Mouse (Mus musculus) cortical plate, adult 2 months (tissue): Measurements from ENCODE around the gene Dalrd3. TPM values are rescaled to one million over a fixed set of nuclear protein-coding genes. Genes with fewer than 3 reads are reported as not detected.

Source experiments
- H3K27ac ChIP-seq: fragments of 200-500 bp; 2 replicates; pipeline ENCODE4 v1.5.1; 2012; ENCODE audit warnings: low read length, control low read depth, inconsistent platforms; ENCODE audit not compliant: insufficient read depth
- H3K4me1 ChIP-seq: fragments of 200-500 bp; 2 replicates; pipeline ENCODE4 v1.6.1; 2011; ENCODE audit warnings: low read length; ENCODE audit not compliant: control insufficient read depth, insufficient read depth
- H3K4me3 ChIP-seq: fragments of 200-500 bp; 2 replicates; pipeline ENCODE4 v1.5.1; 2011; ENCODE audit warnings: mild to moderate bottlenecking, low read length, control low read depth; ENCODE audit not compliant: insufficient read depth
- CTCF ChIP-seq: fragments of 200-500 bp; IDR thresholded peaks from 2 replicates; pipeline ENCODE4 v1.5.1; 2011; ENCODE audit warnings: mild to moderate bottlenecking, control low read depth, low read length; ENCODE audit not compliant: insufficient read depth; ENCODE audit errors: extremely low read depth
- POLR2A ChIP-seq: fragments of 200-500 bp; IDR thresholded peaks from 2 replicates; pipeline ENCODE4 v1.6.1; 2011; ENCODE audit warnings: mild to moderate bottlenecking, low read length, control low read depth; ENCODE audit not compliant: insufficient read depth; ENCODE audit errors: extremely low read depth
- polyA plus RNA-seq: library from polyadenylated mRNA; depleted of rRNA; stranded (reverse); fragments of >200 nt; gene quantifications from 2 replicates; pipeline ENCODE4 v1.2.3, GENCODE M21; 2012; rRNA removed

Dalrd3 gene
- polyA plus RNA-seq, 1 experiment: 224 TPM

- TF ChIP-seq CTCF: no peak
- TF ChIP-seq POLR2A: no peak
- Histone ChIP-seq H3K4me1 (no peaks in the 10 kb centered on the region; the same call in 1 of the 2 replicates), H3K4me3 (no peak overlapping the region), H3K27ac (no peak overlapping the region)
Measured at GRCm38 (mm10) chr9:108608889-108609288, 39.2 kb downstream of the Dalrd3 start.

GRCm38 (mm10) chr9:108611488-108611887 lies 41.8 kb downstream of the Dalrd3 start:
- no peak for TF ChIP-seq POLR2A
- TF ChIP-seq CTCF: no peak
- H3K4me3 ChIP-seq: no peak overlapping the region
- no peak overlapping the region for H3K27ac ChIP-seq
- H3K4me1 ChIP-seq: no peaks in the 10 kb centered on the region; the same call in 1 of the 2 replicates

- TF ChIP-seq CTCF: no peak
- no peak for TF ChIP-seq POLR2A
- no peak overlapping the region for H3K4me3 ChIP-seq
- H3K27ac ChIP-seq: no peak overlapping the region
- H3K4me1 ChIP-seq: no peaks in the 10 kb centered on the region
Measured at GRCm38 (mm10) chr9:108617301-108617700, 47.6 kb downstream of the Dalrd3 start.

Other genes with a start within 250 kb of the Dalrd3 start
- gene Gpx1, start 231.0 kb upstream of the Dalrd3 start, polyA plus RNA-seq: 258 and 294 TPM in 2 replicates
- 114 and 116 TPM in 2 replicates for gene Usp4, start 222.0 kb upstream of the Dalrd3 start, polyA plus RNA-seq
- gene 1700102P08Rik, start 177.1 kb upstream of the Dalrd3 start, polyA plus RNA-seq: 1.1 TPM in 2 replicates
- 0.33 and 0.66 TPM in 2 replicates for gene Ccdc36, start 141.4 kb upstream of the Dalrd3 start, polyA plus RNA-seq
- gene BC048562, start 133.4 kb upstream of the Dalrd3 start, polyA plus RNA-seq: not detected in 2 replicates
- gene Ccdc71, start 109.4 kb upstream of the Dalrd3 start, polyA plus RNA-seq: 19.9 and 22.3 TPM in 2 replicates
- 44.9 and 46.1 TPM in 2 replicates for gene Klhdc8b, start 108.3 kb upstream of the Dalrd3 start, polyA plus RNA-seq
- 31.6 and 34.2 TPM in 2 replicates for gene Lamb2, start 90.2 kb upstream of the Dalrd3 start, polyA plus RNA-seq
- 169 and 173 TPM in 2 replicates for gene Usp19, start 79.3 kb upstream of the Dalrd3 start, polyA plus RNA-seq
- 110 TPM in 2 replicates for gene Qars, start 62.2 kb upstream of the Dalrd3 start, polyA plus RNA-seq
- gene Qrich1, start 53.1 kb upstream of the Dalrd3 start, polyA plus RNA-seq: 110 and 111 TPM in 2 replicates
- gene Impdh2, start 9.6 kb upstream of the Dalrd3 start, polyA plus RNA-seq: 62.2 and 63.6 TPM in 2 replicates
- 69.6 and 71.9 TPM in 2 replicates for gene Ndufaf3, start 2.5 kb upstream of the Dalrd3 start, polyA plus RNA-seq
- 70.9 and 74.9 TPM in 2 replicates for gene Wdr6, start 8.9 kb downstream of the Dalrd3 start, polyA plus RNA-seq
- 105 and 112 TPM in 2 replicates for gene P4htm, start 27.8 kb downstream of the Dalrd3 start, polyA plus RNA-seq
- gene Arih2, start 79.5 kb downstream of the Dalrd3 start, polyA plus RNA-seq: 43.7 and 44.4 TPM in 2 replicates
- gene Slc25a20, start 92.2 kb downstream of the Dalrd3 start, polyA plus RNA-seq: 12.6 and 13.8 TPM in 2 replicates
- 20.6 and 21.2 TPM in 2 replicates for gene Prkar2a, start 119.4 kb downstream of the Dalrd3 start, polyA plus RNA-seq
- 145 and 162 TPM in 2 replicates for gene Ip6k2, start 213.9 kb downstream of the Dalrd3 start, polyA plus RNA-seq
- gene Nckipsd, start 238.5 kb downstream of the Dalrd3 start, polyA plus RNA-seq: 65.0 and 66.8 TPM in 2 replicates